Mouse (Mus musculus): ENCODE results near the gene Dpf2. TPM values are rescaled to one million over a fixed set of nuclear protein-coding genes. Genes with fewer than 3 reads are reported as not detected.

Gene Dpf2
- polyA plus RNA-seq, 1 experiment from 2014 or later, result 49.9 TPM

- WGBS, result 47% methylated on average over 7 of the region's 7 CpGs
- Histone ChIP-seq H3K9me3 (ENCODE audit: control insufficient read depth) (no peaks in the 10 kb centered on the region), H3K4me1 (replicated peaks; ENCODE audit: control insufficient read depth, insufficient read depth, low read length) (peaks cover 12% of the 10 kb centered on the region), H3K27me3 (replicated peaks; ENCODE audit: control insufficient read depth, insufficient read depth, low read length) (no peaks in the 10 kb centered on the region), H3K9ac (ENCODE audit: low read depth, low read length) (no peak overlapping the region), H3K4me3 (ENCODE audit: low read depth, low read length) (no peak overlapping the region), H3K27ac (ENCODE audit: low read depth, low read length) (peak overlapping the region; percentile 16; the same call in 1 of the 2 replicates), H3K36me3 (ENCODE audit: control insufficient read depth, insufficient read depth) (peaks cover 54% of the 10 kb centered on the region; the same call in 1 of the 2 replicates), H3K4me2 (replicated peaks; ENCODE audit: low read depth) (no peak overlapping the region)
- ATAC-seq, result peak; percentile 29; the same call in 1 of the 2 replicates
- no peak for TF ChIP-seq CTCF (IDR thresholded peaks at IDR 0.05; ENCODE audit: low read depth)
Observed at GRCm38 (mm10) chr19:5945027-5945426, 32.2 kb upstream of the Dpf2 start.

GRCm38 (mm10) chr19:5944145-5944544 is 31.3 kb upstream of the Dpf2 start:
- ATAC-seq, result no peak
- Histone ChIP-seq H3K4me1 (replicated peaks; ENCODE audit: control insufficient read depth, insufficient read depth, low read length) (peaks cover 12% of the 10 kb centered on the region), H3K4me3 (ENCODE audit: low read depth, low read length) (no peak overlapping the region), H3K27me3 (replicated peaks; ENCODE audit: control insufficient read depth, insufficient read depth, low read length) (no peaks in the 10 kb centered on the region), H3K4me2 (replicated peaks; ENCODE audit: low read depth) (no peak overlapping the region), H3K9ac (ENCODE audit: low read depth, low read length) (no peak overlapping the region), H3K9me3 (ENCODE audit: control insufficient read depth) (no peaks in the 10 kb centered on the region), H3K27ac (ENCODE audit: low read depth, low read length) (no peak overlapping the region), H3K36me3 (ENCODE audit: control insufficient read depth, insufficient read depth) (peaks cover 48% of the 10 kb centered on the region; the same call in 1 of the 2 replicates)
- WGBS, result 74% methylated on average over 8 of the region's 8 CpGs
- no peak for TF ChIP-seq CTCF (IDR thresholded peaks at IDR 0.05; ENCODE audit: low read depth)

GRCm38 (mm10) chr19:5943404-5943803 is 30.6 kb upstream of the Dpf2 start:
- H3K4me2 ChIP-seq (replicated peaks; ENCODE audit: low read depth), result no peak overlapping the region
- TF ChIP-seq CTCF (IDR thresholded peaks at IDR 0.05; ENCODE audit: low read depth), result no peak
- peaks cover 12% of the 10 kb centered on the region for H3K4me1 ChIP-seq (replicated peaks; ENCODE audit: control insufficient read depth, insufficient read depth, low read length)
- H3K9me3 ChIP-seq (ENCODE audit: control insufficient read depth), result no peaks in the 10 kb centered on the region
- H3K36me3 ChIP-seq (ENCODE audit: control insufficient read depth, insufficient read depth), result peaks cover 43% of the 10 kb centered on the region; the same call in 1 of the 2 replicates
- H3K27me3 ChIP-seq (replicated peaks; ENCODE audit: control insufficient read depth, insufficient read depth, low read length), result no peaks in the 10 kb centered on the region
- WGBS, result 92% methylated on average over 15 of the region's 15 CpGs
- no peak for ATAC-seq
- no peak overlapping the region for H3K9ac ChIP-seq (ENCODE audit: low read depth, low read length)
- no peak overlapping the region for H3K27ac ChIP-seq (ENCODE audit: low read depth, low read length)
- no peak overlapping the region for H3K4me3 ChIP-seq (ENCODE audit: low read depth, low read length)

GRCm38 (mm10) chr19:5942581-5942980 is 29.8 kb upstream of the Dpf2 start:
- no peak overlapping the region for H3K27ac ChIP-seq (ENCODE audit: low read depth, low read length)
- ATAC-seq, result no peak
- H3K4me2 ChIP-seq (replicated peaks; ENCODE audit: low read depth), result no peak overlapping the region
- WGBS, result 89% methylated on average over 7 of the region's 7 CpGs
- H3K4me3 ChIP-seq (ENCODE audit: low read depth, low read length), result no peak overlapping the region
- no peaks in the 10 kb centered on the region for H3K27me3 ChIP-seq (replicated peaks; ENCODE audit: control insufficient read depth, insufficient read depth, low read length)
- peaks cover 36% of the 10 kb centered on the region; the same call in 1 of the 2 replicates for H3K36me3 ChIP-seq (ENCODE audit: control insufficient read depth, insufficient read depth)
- peaks cover 12% of the 10 kb centered on the region for H3K4me1 ChIP-seq (replicated peaks; ENCODE audit: control insufficient read depth, insufficient read depth, low read length)
- no peak overlapping the region for H3K9ac ChIP-seq (ENCODE audit: low read depth, low read length)
- H3K9me3 ChIP-seq (ENCODE audit: control insufficient read depth), result no peaks in the 10 kb centered on the region
- no peak for TF ChIP-seq CTCF (IDR thresholded peaks at IDR 0.05; ENCODE audit: low read depth)

- Histone ChIP-seq H3K9ac (ENCODE audit: low read depth, low read length) (no peak overlapping the region), H3K27ac (ENCODE audit: low read depth, low read length) (no peak overlapping the region), H3K4me3 (ENCODE audit: low read depth, low read length) (no peak overlapping the region), H3K9me3 (ENCODE audit: control insufficient read depth) (no peaks in the 10 kb centered on the region), H3K4me1 (replicated peaks; ENCODE audit: control insufficient read depth, insufficient read depth, low read length) (peaks cover 4% of the 10 kb centered on the region; the same call in 1 of the 2 replicates), H3K27me3 (replicated peaks; ENCODE audit: control insufficient read depth, insufficient read depth, low read length) (no peaks in the 10 kb centered on the region), H3K36me3 (ENCODE audit: control insufficient read depth, insufficient read depth) (peaks cover 31% of the 10 kb centered on the region; the same call in 1 of the 2 replicates), H3K4me2 (replicated peaks; ENCODE audit: low read depth) (no peak overlapping the region)
- ATAC-seq, result no peak
- no peak for TF ChIP-seq CTCF (IDR thresholded peaks at IDR 0.05; ENCODE audit: low read depth)
- 85% methylated on average over 10 of the region's 10 CpGs for WGBS
Observed at GRCm38 (mm10) chr19:5940656-5941055, 27.8 kb upstream of the Dpf2 start.

- Histone ChIP-seq H3K27ac (ENCODE audit: low read depth, low read length) (no peak overlapping the region), H3K27me3 (replicated peaks; ENCODE audit: control insufficient read depth, insufficient read depth, low read length) (no peaks in the 10 kb centered on the region), H3K9me3 (ENCODE audit: control insufficient read depth) (no peaks in the 10 kb centered on the region), H3K9ac (ENCODE audit: low read depth, low read length) (no peak overlapping the region), H3K4me2 (replicated peaks; ENCODE audit: low read depth) (no peak overlapping the region), H3K36me3 (ENCODE audit: control insufficient read depth, insufficient read depth) (peaks cover 31% of the 10 kb centered on the region; the same call in 1 of the 2 replicates), H3K4me1 (replicated peaks; ENCODE audit: control insufficient read depth, insufficient read depth, low read length) (peaks cover 4% of the 10 kb centered on the region), H3K4me3 (ENCODE audit: low read depth, low read length) (no peak overlapping the region)
- ATAC-seq, result no peak
- WGBS, result 66% methylated on average over 4 of the region's 4 CpGs
- TF ChIP-seq CTCF (IDR thresholded peaks at IDR 0.05; ENCODE audit: low read depth), result no peak
Observed at GRCm38 (mm10) chr19:5940173-5940572, 27.4 kb upstream of the Dpf2 start.

- Histone ChIP-seq H3K9me3 (ENCODE audit: control insufficient read depth) (no peaks in the 10 kb centered on the region), H3K9ac (ENCODE audit: low read depth, low read length) (no peak overlapping the region), H3K27me3 (replicated peaks; ENCODE audit: control insufficient read depth, insufficient read depth, low read length) (no peaks in the 10 kb centered on the region), H3K27ac (ENCODE audit: low read depth, low read length) (no peak overlapping the region), H3K4me1 (replicated peaks; ENCODE audit: control insufficient read depth, insufficient read depth, low read length) (peaks cover 6% of the 10 kb centered on the region), H3K4me3 (ENCODE audit: low read depth, low read length) (no peak overlapping the region), H3K4me2 (replicated peaks; ENCODE audit: low read depth) (no peak overlapping the region), H3K36me3 (ENCODE audit: control insufficient read depth, insufficient read depth) (peaks cover 31% of the 10 kb centered on the region; the same call in 1 of the 2 replicates)
- no peak for ATAC-seq
- TF ChIP-seq CTCF (IDR thresholded peaks at IDR 0.05; ENCODE audit: low read depth), result no peak
- WGBS, result 80% methylated on average over 5 of the region's 5 CpGs
Observed at GRCm38 (mm10) chr19:5939715-5940114, 26.9 kb upstream of the Dpf2 start.
